Mouse (Mus musculus) neural tube, embryonic 11.5 days (tissue): ENCODE data around the gene Cyb5d1. TPM values are rescaled to one million over a fixed set of nuclear protein-coding genes. Genes with fewer than 3 reads are reported as not detected.

ENCODE experiments used
- ATAC-seq: fragments of 200-750 bp; cut with Nextera tagmentation; 2 replicates; pipeline ENCODE4 v1.8.0; 2017; ENCODE audit warnings: moderate number of reproducible peaks, mild to moderate bottlenecking, moderate TSS enrichment, moderate library complexity; ENCODE audit not compliant: insufficient read depth, low FRiP score, low TSS enrichment
- DNase-seq: peaks from one replicate; pipeline ENCODE4 v3.0.0-alpha.2; 2015; ENCODE audit warnings: low spot score
- H3K27ac ChIP-seq: fragments of 300-500 bp; sonication (generic); 2 replicates; pipeline ENCODE4 v1.5.1; 2014; ENCODE audit warnings: low read depth, mild to moderate bottlenecking, low read length
- H3K27me3 ChIP-seq: fragments of 300-500 bp; sonication (generic); 2 replicates; pipeline ENCODE4 v1.6.1; 2014; ENCODE audit warnings: mild to moderate bottlenecking, low read length, mixed read lengths; ENCODE audit not compliant: control insufficient read depth, insufficient read depth
- H3K36me3 ChIP-seq: fragments of 300-500 bp; sonication (generic); 2 replicates; pipeline ENCODE4 v1.6.1; 2014; ENCODE audit warnings: mild to moderate bottlenecking, low read length, moderate library complexity, mixed read lengths; ENCODE audit not compliant: control insufficient read depth, insufficient read depth
- H3K4me1 ChIP-seq: fragments of 300-500 bp; sonication (generic); 2 replicates; pipeline ENCODE4 v1.6.1; 2014; ENCODE audit warnings: low read length, mixed read lengths; ENCODE audit not compliant: control insufficient read depth, insufficient read depth
- H3K4me2 ChIP-seq: fragments of 300-500 bp; sonication (generic); 2 replicates; pipeline ENCODE4 v1.6.1; 2014; ENCODE audit warnings: low read depth, mild to moderate bottlenecking, moderate library complexity
- H3K4me3 ChIP-seq: fragments of 300-500 bp; sonication (generic); 2 replicates; pipeline ENCODE4 v1.5.1; 2014; ENCODE audit warnings: low read depth, low read length
- H3K9ac ChIP-seq: fragments of 300-500 bp; sonication (generic); 2 replicates; pipeline ENCODE4 v1.6.1; 2014; ENCODE audit warnings: mild to moderate bottlenecking, low read length
- H3K9me3 ChIP-seq: fragments of 300-500 bp; sonication (generic); 2 replicates; pipeline ENCODE4 v1.6.1; 2016; ENCODE audit warnings: low read length; ENCODE audit not compliant: control insufficient read depth
- WGBS: fragments of 180-500 bp; shearing (Covaris S2); extraction: QIAGEN DNeasy Blood & Tissue Kit; methylation state at CpG from one replicate; pipeline ENCODE4 v1.1.7; 2014; 5-methylcytosine and 5-hydroxymethylcytosine counted together
- polyA plus RNA-seq: library from polyadenylated mRNA; unstranded; fragments of >200 nt; fragmentation: Nextera tagmentation; extraction: Ambion mirVana; gene quantifications from 2 replicates; pipeline ENCODE4 v1.2.1, GENCODE M21; 2014

Cyb5d1 gene
- polyA plus RNA-seq, 1 experiment from 2014 or later: 48.4 TPM

DNA sequence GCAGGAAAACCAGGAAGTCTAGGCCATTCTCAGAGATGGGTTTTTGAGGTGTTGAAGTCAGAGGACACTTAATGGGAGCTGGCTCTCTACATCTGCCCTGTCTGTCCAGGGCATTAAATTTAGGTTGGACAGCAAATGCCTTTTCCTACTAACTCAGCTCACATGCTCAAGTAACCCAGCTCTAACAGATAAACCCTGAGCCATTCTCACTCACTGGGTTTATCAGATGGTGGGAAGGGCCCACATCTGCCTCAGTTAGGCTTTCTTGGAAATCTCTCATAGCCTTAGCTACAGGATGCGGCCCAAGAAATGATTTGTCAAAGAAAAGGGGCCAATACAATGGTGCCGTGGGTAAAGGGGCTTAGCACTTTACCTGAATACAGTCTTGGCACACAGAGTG lies 30.8 kb upstream of the Cyb5d1 start:
- Histone ChIP-seq H3K27me3 (peaks cover 8% of the 10 kb centered on the region), H3K36me3 (no peaks in the 10 kb centered on the region), H3K9me3 (no peaks in the 10 kb centered on the region), H3K4me2 (no peak overlapping the region), H3K4me1 (no peaks in the 10 kb centered on the region), H3K9ac (no peak overlapping the region), H3K4me3 (no peak overlapping the region), H3K27ac (no peak overlapping the region)
- 79% methylated on average over 2 of the region's 2 CpGs for WGBS
- no peak for ATAC-seq
- DNase-seq: no peak

DNA sequence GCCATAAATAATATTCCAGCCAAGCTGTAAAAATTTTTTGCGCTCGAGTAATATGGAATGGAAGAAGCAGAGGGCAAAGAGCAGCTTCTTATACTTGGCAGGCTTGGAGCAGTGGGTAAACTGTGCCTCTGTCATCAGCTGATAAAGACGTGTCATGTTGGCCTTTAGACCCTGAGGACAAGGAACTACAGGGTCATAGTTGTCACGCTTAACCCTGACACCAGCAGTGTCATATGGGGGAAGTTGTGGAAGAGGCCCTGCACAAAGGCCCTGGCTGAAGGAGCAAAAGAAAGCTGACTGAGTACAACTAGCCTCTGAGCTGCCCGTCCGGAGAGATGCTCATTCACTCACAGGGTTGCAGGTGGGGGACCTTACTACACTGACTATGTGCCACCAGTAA lies 28.5 kb upstream of the Cyb5d1 start:
- Histone ChIP-seq H3K27me3 (peaks cover 16% of the 10 kb centered on the region), H3K4me1 (peaks cover 14% of the 10 kb centered on the region), H3K9me3 (no peaks in the 10 kb centered on the region), H3K4me2 (no peak overlapping the region), H3K36me3 (no peaks in the 10 kb centered on the region), H3K27ac (no peak overlapping the region), H3K9ac (no peak overlapping the region), H3K4me3 (no peak overlapping the region)
- 78% methylated on average over 6 of the region's 6 CpGs for WGBS
- no peak for ATAC-seq
- DNase-seq: no peak

DNA sequence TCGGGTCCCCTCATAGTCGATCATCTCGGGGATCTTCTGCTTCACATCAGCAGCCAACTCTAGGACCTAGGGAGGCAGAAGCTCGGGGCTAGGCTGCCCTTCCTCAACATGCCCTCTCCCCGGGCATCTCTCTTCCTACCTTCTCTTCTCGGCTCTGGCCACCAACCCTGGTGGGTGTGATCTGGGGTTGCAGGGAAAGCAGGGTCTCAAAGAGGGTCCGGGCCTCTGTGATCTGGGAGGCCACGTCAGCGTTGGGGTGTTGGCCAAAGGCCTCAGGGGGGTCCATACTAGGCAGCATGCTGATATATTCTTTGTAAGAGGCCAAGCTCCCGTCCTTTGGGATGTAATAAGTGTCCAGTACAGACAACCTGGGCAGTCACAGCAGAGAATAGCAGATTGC lies 27.4 kb upstream of the Cyb5d1 start:
- H3K4me2 ChIP-seq: no peak overlapping the region
- DNase-seq (no peak), ATAC-seq (no peak)
- H3K9ac ChIP-seq: no peak overlapping the region
- no peak overlapping the region for H3K4me3 ChIP-seq
- H3K36me3 ChIP-seq: no peaks in the 10 kb centered on the region
- H3K4me1 ChIP-seq: peaks cover 14% of the 10 kb centered on the region
- 87% methylated on average over 10 of the region's 10 CpGs for WGBS
- no peak overlapping the region for H3K27ac ChIP-seq
- H3K9me3 ChIP-seq: no peaks in the 10 kb centered on the region
- peaks cover 16% of the 10 kb centered on the region for H3K27me3 ChIP-seq

DNA sequence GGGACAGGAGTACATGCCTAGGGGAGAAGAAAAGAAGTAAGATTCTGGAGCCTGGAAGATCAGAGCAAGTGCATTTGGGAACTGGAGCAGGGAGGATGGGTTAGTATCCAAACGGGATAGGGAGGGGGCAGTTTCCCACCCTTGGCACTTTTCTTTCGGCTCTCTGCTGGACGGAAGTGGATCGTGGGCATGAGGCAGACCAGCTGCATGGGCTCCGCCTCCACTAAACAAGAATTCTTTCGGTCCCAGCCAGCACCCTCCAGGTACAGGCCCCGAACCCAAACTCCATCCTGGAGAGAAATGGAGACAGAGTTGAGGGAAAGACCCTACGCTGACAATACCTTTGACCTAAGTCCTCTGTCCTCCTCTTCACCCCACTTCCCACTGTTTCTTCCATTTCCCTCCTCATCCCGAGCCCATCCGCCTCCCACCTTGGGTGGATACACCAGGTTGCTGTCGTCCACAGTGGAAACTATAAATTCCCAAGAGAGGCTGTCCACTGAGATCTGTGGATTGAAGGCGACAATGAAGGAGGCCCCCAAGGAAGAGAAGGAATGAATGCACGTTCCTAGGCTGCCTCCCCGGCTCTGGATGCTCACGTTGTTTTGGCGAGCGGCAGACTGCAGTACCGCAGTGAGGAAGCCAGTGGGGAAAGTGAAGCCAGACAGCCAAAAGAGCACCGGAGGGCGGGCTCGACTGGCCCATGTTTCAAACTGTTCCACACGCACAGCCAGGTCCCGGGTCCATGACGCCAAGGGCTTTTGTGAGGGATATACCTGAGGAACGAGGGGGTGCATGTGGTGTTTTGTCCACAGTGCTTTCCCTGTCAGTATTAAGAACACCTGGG lies 25.9 kb upstream of the Cyb5d1 start:
- Histone ChIP-seq H3K4me3 (no peak overlapping the region), H3K36me3 (no peaks in the 10 kb centered on the region), H3K27ac (no peak overlapping the region), H3K4me2 (peak overlapping the region; percentile 63), H3K9me3 (no peaks in the 10 kb centered on the region), H3K9ac (no peak overlapping the region), H3K27me3 (peaks cover 16% of the 10 kb centered on the region), H3K4me1 (peaks cover 22% of the 10 kb centered on the region)
- WGBS: 12% methylated on average over 25 of the region's 25 CpGs
- ATAC-seq: no peak
- no peak for DNase-seq

- peak overlapping the region; percentile 20; the same call in 1 of the 2 replicates for H3K9ac ChIP-seq
- H3K9me3 ChIP-seq: no peaks in the 10 kb centered on the region
- 7% methylated on average over 10 of the region's 10 CpGs for WGBS
- peak overlapping the region; percentile 63 for H3K4me2 ChIP-seq
- no peaks in the 10 kb centered on the region for H3K36me3 ChIP-seq
- peaks cover 16% of the 10 kb centered on the region for H3K27me3 ChIP-seq
- ATAC-seq: no peak
- no peak overlapping the region for H3K27ac ChIP-seq
- H3K4me3 ChIP-seq: peak overlapping the region; percentile 81; the same call in 1 of the 2 replicates
- no peak for DNase-seq
- peaks cover 22% of the 10 kb centered on the region for H3K4me1 ChIP-seq
These were observed 25.1 kb upstream of the Cyb5d1 start for GRCm38 (mm10) chr11:69420554-69421000.

- under 1% methylated on average over 30 of the region's 31 CpGs for WGBS
- H3K27me3 ChIP-seq: peaks cover 16% of the 10 kb centered on the region
- no peak for ATAC-seq
- H3K4me3 ChIP-seq: peak overlapping the region; percentile 81
- H3K36me3 ChIP-seq: no peaks in the 10 kb centered on the region
- peak overlapping the region; percentile 41 for H3K9ac ChIP-seq
- H3K27ac ChIP-seq: peak overlapping the region; percentile 54
- H3K4me1 ChIP-seq: peaks cover 25% of the 10 kb centered on the region
- H3K9me3 ChIP-seq: no peaks in the 10 kb centered on the region
- peak; percentile 49 for DNase-seq
- peak overlapping the region; percentile 63 for H3K4me2 ChIP-seq
These were observed 24.6 kb upstream of the Cyb5d1 start for GRCm38 (mm10) chr11:69419813-69420553.

GRCm38 (mm10) chr11:69419443-69419812 lies 24.0 kb upstream of the Cyb5d1 start:
- no peak for ATAC-seq
- WGBS: under 1% methylated on average over 19 of the region's 19 CpGs
- H3K4me3 ChIP-seq: peak overlapping the region; percentile 81
- peak; percentile 54 for DNase-seq
- H3K4me2 ChIP-seq: peak overlapping the region; percentile 63
- peaks cover 30% of the 10 kb centered on the region for H3K4me1 ChIP-seq
- H3K9me3 ChIP-seq: no peaks in the 10 kb centered on the region
- H3K36me3 ChIP-seq: no peaks in the 10 kb centered on the region
- peak overlapping the region; percentile 54 for H3K27ac ChIP-seq
- H3K27me3 ChIP-seq: peaks cover 16% of the 10 kb centered on the region
- peak overlapping the region; percentile 41 for H3K9ac ChIP-seq

DNA sequence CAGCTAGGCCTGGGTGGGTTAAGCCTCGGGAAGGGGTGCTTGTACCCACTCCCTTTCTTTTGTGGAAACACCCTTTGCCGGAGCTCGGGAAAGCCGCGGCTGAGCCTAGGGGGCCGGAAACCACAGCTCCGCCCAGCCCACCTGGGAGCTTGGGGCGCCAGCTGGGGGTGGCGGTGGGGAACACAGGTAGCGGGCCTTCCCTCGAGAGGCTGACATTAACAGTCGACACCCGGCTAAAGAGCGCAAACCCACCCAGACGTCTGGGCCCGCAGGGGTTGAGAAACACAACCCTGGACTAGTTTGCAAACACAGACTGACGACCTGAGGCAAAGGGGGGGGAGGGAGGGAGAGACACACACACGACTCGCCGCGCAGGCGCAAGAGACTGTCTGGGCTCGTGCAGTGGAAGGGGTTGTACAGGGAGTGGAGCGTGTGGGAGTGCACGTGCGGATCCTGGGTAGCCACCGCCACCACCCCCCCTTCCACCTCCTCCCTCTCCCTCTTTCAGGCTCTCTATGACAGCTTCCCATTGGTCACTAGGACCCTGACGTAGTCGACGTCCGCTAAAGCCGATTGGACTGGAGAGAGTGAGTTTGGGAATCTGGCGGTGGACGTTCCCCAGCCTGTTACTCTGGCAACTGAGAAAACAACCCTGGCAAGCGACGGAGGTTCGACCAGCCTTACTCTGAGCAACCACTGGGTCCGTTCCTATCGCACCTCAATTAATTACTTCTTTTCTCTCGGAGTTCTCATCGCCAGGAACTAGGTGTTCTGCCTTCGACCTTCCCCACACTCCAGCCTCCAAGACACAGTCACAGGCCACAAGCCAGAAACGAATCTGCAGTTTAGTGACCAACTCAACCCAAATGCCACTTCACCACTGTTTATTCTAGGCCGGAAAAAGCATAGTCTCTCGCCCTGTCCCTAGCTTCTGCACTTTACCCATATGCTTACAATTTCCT lies 23.3 kb upstream of the Cyb5d1 start:
- DNase-seq (peak; percentile 97), ATAC-seq (peak; percentile 85)
- peaks cover 37% of the 10 kb centered on the region for H3K4me1 ChIP-seq
- WGBS: under 1% methylated on average over 44 of the region's 45 CpGs
- peak overlapping the region; percentile 77 for H3K9ac ChIP-seq
- H3K27me3 ChIP-seq: peaks cover 16% of the 10 kb centered on the region
- peak overlapping the region; percentile 97 for H3K4me2 ChIP-seq
- peak overlapping the region; percentile 81 for H3K4me3 ChIP-seq
- H3K36me3 ChIP-seq: no peaks in the 10 kb centered on the region
- H3K27ac ChIP-seq: peak overlapping the region; percentile 100
- no peaks in the 10 kb centered on the region for H3K9me3 ChIP-seq
